Mouse (Mus musculus): Measurements from ENCODE around the gene Vmn1r104. TPM values are rescaled to one million over a fixed set of nuclear protein-coding genes. Genes with fewer than 3 reads are reported as not detected.

Vmn1r104 gene
- not detected for polyA plus RNA-seq (2014; fragmentation: Illumina TruSeq; extraction: RNeasy Lipid Tissue Mini Kit (QIAGEN cat#74804))

GRCm38 (mm10) chr7:20533537-20533936 is at the start of gene Vmn1r104:
Gene Vmn1r104, plus strand, starts transcription at chr7:20533837.

GRCm38 (mm10) chr7:20510434-20510833 is 23.2 kb upstream of the Vmn1r104 start, which contains the start of gene Vmn1r103:
Gene Vmn1r103, minus strand, starts transcription at chr7:20510534.

GRCm38 (mm10) chr7:20545657-20546056 is 12.0 kb downstream of the Vmn1r104 start, which contains the start of gene Gm5726:
Gene Gm5726, minus strand, starts transcription at chr7:20545757.

GRCm38 (mm10) chr7:20576141-20576540 is 42.5 kb downstream of the Vmn1r104 start, which contains the start of gene Gm4141:
Gene Gm4141, minus strand, starts transcription at chr7:20576241.

Other genes starting within 250 kb of the Vmn1r104 start
- not detected for gene Gm4133, start 199.8 kb upstream of the Vmn1r104 start, polyA plus RNA-seq (2014; fragmentation: Illumina TruSeq; extraction: RNeasy Lipid Tissue Mini Kit (QIAGEN cat#74804))
- gene Gm5728, start 158.4 kb upstream of the Vmn1r104 start, polyA plus RNA-seq (2014; fragmentation: Illumina TruSeq; extraction: RNeasy Lipid Tissue Mini Kit (QIAGEN cat#74804)) = not detected
- not detected for gene Vmn1r100, start 115.9 kb upstream of the Vmn1r104 start, polyA plus RNA-seq (2014; fragmentation: Illumina TruSeq; extraction: RNeasy Lipid Tissue Mini Kit (QIAGEN cat#74804))
- gene Vmn1r101, start 91.2 kb upstream of the Vmn1r104 start, polyA plus RNA-seq (2014; fragmentation: Illumina TruSeq; extraction: RNeasy Lipid Tissue Mini Kit (QIAGEN cat#74804)) = not detected
- not detected for gene Gm10670, start 58.9 kb upstream of the Vmn1r104 start, polyA plus RNA-seq (2014; fragmentation: Illumina TruSeq; extraction: RNeasy Lipid Tissue Mini Kit (QIAGEN cat#74804))
- gene Vmn1r103, start 23.3 kb upstream of the Vmn1r104 start, polyA plus RNA-seq (2014; fragmentation: Illumina TruSeq; extraction: RNeasy Lipid Tissue Mini Kit (QIAGEN cat#74804)) = not detected
- not detected for gene Gm5726, start 11.9 kb downstream of the Vmn1r104 start, polyA plus RNA-seq (2014; fragmentation: Illumina TruSeq; extraction: RNeasy Lipid Tissue Mini Kit (QIAGEN cat#74804))
- gene Gm4141, start 42.4 kb downstream of the Vmn1r104 start, polyA plus RNA-seq (2014; fragmentation: Illumina TruSeq; extraction: RNeasy Lipid Tissue Mini Kit (QIAGEN cat#74804)) = not detected
- not detected for gene Gm4513, start 65.2 kb downstream of the Vmn1r104 start, polyA plus RNA-seq (2014; fragmentation: Illumina TruSeq; extraction: RNeasy Lipid Tissue Mini Kit (QIAGEN cat#74804))
- not detected for gene Vmn1r107, start 135.1 kb downstream of the Vmn1r104 start, polyA plus RNA-seq (2014; fragmentation: Illumina TruSeq; extraction: RNeasy Lipid Tissue Mini Kit (QIAGEN cat#74804))
- not detected for gene Vmn1r111, start 169.4 kb downstream of the Vmn1r104 start, polyA plus RNA-seq (2014; fragmentation: Illumina TruSeq; extraction: RNeasy Lipid Tissue Mini Kit (QIAGEN cat#74804))
- gene Gm10668, start 196.8 kb downstream of the Vmn1r104 start, polyA plus RNA-seq (2014; fragmentation: Illumina TruSeq; extraction: RNeasy Lipid Tissue Mini Kit (QIAGEN cat#74804)) = not detected
- not detected for gene Vmn1r112, start 237.3 kb downstream of the Vmn1r104 start, polyA plus RNA-seq (2014; fragmentation: Illumina TruSeq; extraction: RNeasy Lipid Tissue Mini Kit (QIAGEN cat#74804))